Mouse (Mus musculus) midbrain, embryonic 14.5 days (tissue): Measurements from ENCODE around the gene Pcnx. TPM values are rescaled to one million over a fixed set of nuclear protein-coding genes. Genes with fewer than 3 reads are reported as not detected.

Experiments
- ATAC-seq: fragments of 200-750 bp; cut with Nextera tagmentation; 2 replicates; pipeline ENCODE4 v1.8.0; 2017; ENCODE audit warnings: moderate number of reproducible peaks, moderate library complexity; ENCODE audit not compliant: low FRiP score, low TSS enrichment
- DNase-seq: peaks from one replicate; pipeline ENCODE4 v3.0.0-alpha.2; 2015
- H3K27ac ChIP-seq: fragments of 300-500 bp; sonication (generic); replicated peaks from 2 replicates; pipeline ENCODE4 v1.5.1; 2014; ENCODE audit warnings: mild to moderate bottlenecking, low read depth, low read length, moderate library complexity
- H3K27me3 ChIP-seq: fragments of 300-500 bp; sonication (generic); 2 replicates; pipeline ENCODE4 v1.6.1; 2014; ENCODE audit warnings: low read length, control low read depth, mixed read lengths; ENCODE audit not compliant: control insufficient read depth, insufficient read depth
- H3K36me3 ChIP-seq: fragments of 300-500 bp; sonication (generic); 2 replicates; pipeline ENCODE4 v1.6.1; 2014; ENCODE audit warnings: low read length, control low read depth; ENCODE audit not compliant: control insufficient read depth, insufficient read depth
- H3K4me1 ChIP-seq: fragments of 300-500 bp; sonication (generic); 2 replicates; pipeline ENCODE4 v1.6.1; 2014; ENCODE audit warnings: mild to moderate bottlenecking, antibody characterized with exemption, low read length, control low read depth; ENCODE audit not compliant: control insufficient read depth, insufficient read depth
- H3K4me2 ChIP-seq: fragments of 300-500 bp; sonication (generic); 2 replicates; pipeline ENCODE4 v1.6.1; 2014; ENCODE audit warnings: mild to moderate bottlenecking, low read length, moderate library complexity
- H3K4me3 ChIP-seq: fragments of 300-500 bp; sonication (generic); replicated peaks from 2 replicates; pipeline ENCODE4 v1.5.1; 2014; ENCODE audit warnings: low read depth, low read length
- H3K9ac ChIP-seq: fragments of 300-500 bp; sonication (generic); replicated peaks from 2 replicates; pipeline ENCODE4 v1.6.1; 2014; ENCODE audit warnings: mild to moderate bottlenecking, low read length, moderate library complexity
- H3K9me3 ChIP-seq: fragments of 300-500 bp; sonication (generic); 2 replicates; pipeline ENCODE4 v1.6.1; 2016; ENCODE audit warnings: low read length, control low read depth, mixed read lengths; ENCODE audit not compliant: control insufficient read depth
- WGBS: fragments of 180-500 bp; shearing (Covaris S2); extraction: QIAGEN DNeasy Blood & Tissue Kit; methylation state at CpG from one replicate; pipeline ENCODE4 v1.1.7; 2014; 5-methylcytosine and 5-hydroxymethylcytosine counted together
- polyA plus RNA-seq: library from polyadenylated mRNA; unstranded; fragments of >200 nt; fragmentation: Nextera tagmentation; extraction: Ambion mirVana; gene quantifications from 2 replicates; pipeline ENCODE4 v1.2.1, GENCODE M21; 2014

Gene Pcnx
- 9.0 and 16.5 TPM in 2 replicates for polyA plus RNA-seq

GRCm38 (mm10) chr12:81859351-81860307, at the start of gene Pcnx:
Gene Pcnx, plus strand, starts transcription at chr12:81860023.
- ATAC-seq (peak; percentile 86), DNase-seq (peak; percentile 95)
- peak within 1 kb of the TSS; percentile 71 for H3K4me2 ChIP-seq
- H3K9me3 ChIP-seq: no peaks in the 10 kb centered on the region
- H3K36me3 ChIP-seq: no peaks in the 10 kb centered on the region
- H3K4me1 ChIP-seq: peaks cover 21% of the 10 kb centered on the region
- H3K27ac ChIP-seq: peak within 1 kb of the TSS; percentile 97
- H3K9ac ChIP-seq: peak within 1 kb of the TSS; percentile 92
- 3% methylated on average over 50 of the region's 83 CpGs for WGBS
- H3K27me3 ChIP-seq: no peaks in the 10 kb centered on the region
- peak within 1 kb of the TSS; percentile 99 for H3K4me3 ChIP-seq

GRCm38 (mm10) chr12:81810417-81810816, 49.4 kb upstream of the Pcnx start:
- Histone ChIP-seq H3K9me3 (no peaks in the 10 kb centered on the region), H3K36me3 (no peaks in the 10 kb centered on the region), H3K4me1 (peaks cover 16% of the 10 kb centered on the region), H3K27ac (no peak overlapping the region), H3K4me2 (no peak overlapping the region), H3K27me3 (no peaks in the 10 kb centered on the region), H3K4me3 (no peak overlapping the region), H3K9ac (no peak overlapping the region)
- no peak for DNase-seq
- ATAC-seq: no peak
- 40% methylated on average over 8 of the region's 8 CpGs for WGBS

GRCm38 (mm10) chr12:81814742-81815141, 45.1 kb upstream of the Pcnx start:
- Histone ChIP-seq H3K4me1 (0 out of 2 replicates have a peak, but pooled peaks cover 11% of the 10 kb centered on the region), H3K27ac (no peak overlapping the region), H3K4me2 (no peak overlapping the region), H3K9ac (no peak overlapping the region), H3K27me3 (no peaks in the 10 kb centered on the region), H3K36me3 (no peaks in the 10 kb centered on the region), H3K9me3 (no peaks in the 10 kb centered on the region), H3K4me3 (no peak overlapping the region)
- ATAC-seq: no peak
- 93% methylated on average over 5 of the region's 5 CpGs for WGBS
- no peak for DNase-seq

GRCm38 (mm10) chr12:81816330-81817125, 43.3 kb upstream of the Pcnx start:
- WGBS: 4% methylated on average over 10 of the region's 10 CpGs
- Histone ChIP-seq H3K36me3 (no peaks in the 10 kb centered on the region), H3K4me2 (peak overlapping the region; percentile 37), H3K9me3 (no peaks in the 10 kb centered on the region), H3K27me3 (no peaks in the 10 kb centered on the region), H3K27ac (no peak overlapping the region), H3K9ac (no peak overlapping the region), H3K4me1 (0 out of 2 replicates have a peak, but pooled peaks cover 8% of the 10 kb centered on the region), H3K4me3 (no peak overlapping the region)
- DNase-seq (peak; percentile 53), ATAC-seq (no peak)

GRCm38 (mm10) chr12:81817126-81817505, 42.7 kb upstream of the Pcnx start:
- no peak overlapping the region for H3K9ac ChIP-seq
- peak overlapping the region; percentile 37 for H3K4me2 ChIP-seq
- no peak overlapping the region for H3K27ac ChIP-seq
- no peaks in the 10 kb centered on the region for H3K27me3 ChIP-seq
- H3K4me3 ChIP-seq: no peak overlapping the region
- whole genome bisulfite sequencing: 36% methylated on average over 6 of the region's 6 CpGs
- DNase-seq (peak; percentile 43), ATAC-seq (no peak)
- H3K4me1 ChIP-seq: 0 out of 2 replicates have a peak, but pooled peaks cover 8% of the 10 kb centered on the region
- H3K36me3 ChIP-seq: no peaks in the 10 kb centered on the region
- no peaks in the 10 kb centered on the region for H3K9me3 ChIP-seq

GRCm38 (mm10) chr12:81820700-81821099, 39.1 kb upstream of the Pcnx start:
- WGBS: 91% methylated on average over 4 of the region's 4 CpGs
- DNase-seq (no peak), ATAC-seq (no peak)
- H3K9ac ChIP-seq: no peak overlapping the region
- no peak overlapping the region for H3K4me3 ChIP-seq
- 0 out of 2 replicates have a peak, but pooled peaks cover 8% of the 10 kb centered on the region for H3K4me1 ChIP-seq
- H3K9me3 ChIP-seq: no peaks in the 10 kb centered on the region
- no peaks in the 10 kb centered on the region for H3K27me3 ChIP-seq
- no peaks in the 10 kb centered on the region for H3K36me3 ChIP-seq
- no peak overlapping the region for H3K27ac ChIP-seq
- H3K4me2 ChIP-seq: no peak overlapping the region

- 89% methylated on average over 4 of the region's 4 CpGs for WGBS
Observed at GRCm38 (mm10) chr12:81822176-81822575, 37.6 kb upstream of the Pcnx start.

GRCm38 (mm10) chr12:81822778-81823480, 36.9 kb upstream of the Pcnx start:
- no peaks in the 10 kb centered on the region for H3K36me3 ChIP-seq
- no peak overlapping the region for H3K9ac ChIP-seq
- DNase-seq (no peak), ATAC-seq (no peak)
- no peaks in the 10 kb centered on the region for H3K27me3 ChIP-seq
- H3K4me2 ChIP-seq: no peak overlapping the region
- no peak overlapping the region for H3K4me3 ChIP-seq
- H3K4me1 ChIP-seq: no peaks in the 10 kb centered on the region
- no peak overlapping the region for H3K27ac ChIP-seq
- WGBS: 89% methylated on average over 4 of the region's 4 CpGs
- H3K9me3 ChIP-seq: no peaks in the 10 kb centered on the region

More at GRCm38 (mm10) chr12:81822176-81822575, 37.6 kb upstream of the Pcnx start:
- DNase-seq (no peak), ATAC-seq (no peak)
- no peak overlapping the region for H3K4me3 ChIP-seq
- H3K9me3 ChIP-seq: no peaks in the 10 kb centered on the region
- H3K9ac ChIP-seq: no peak overlapping the region
- no peaks in the 10 kb centered on the region for H3K36me3 ChIP-seq
- H3K4me2 ChIP-seq: no peak overlapping the region
- no peaks in the 10 kb centered on the region for H3K27me3 ChIP-seq
- H3K27ac ChIP-seq: no peak overlapping the region
- no peaks in the 10 kb centered on the region for H3K4me1 ChIP-seq
